Mouse (Mus musculus) embryonic facial prominence, embryonic 10.5 days (tissue): Measurements from ENCODE around the gene Naa60. TPM values are rescaled to one million over a fixed set of nuclear protein-coding genes. Genes with fewer than 3 reads are reported as not detected.
"Not testable (repeated sequence)": the region's sequence is repeated elsewhere in the genome, so short reads cannot be mapped to it uniquely, and the experiment has no call there.

ENCODE experiments used
- DNase-seq: peaks from one replicate; pipeline ENCODE4 v3.0.0-alpha.2; 2017; ENCODE audit warnings: low spot score
- H3K27ac ChIP-seq: fragments of 300-500 bp; sonication (generic); replicated peaks from 2 replicates; pipeline ENCODE4 v1.5.1; 2016; ENCODE audit warnings: mild to moderate bottlenecking
- H3K27me3 ChIP-seq: fragments of 300-500 bp; sonication (generic); replicated peaks from 2 replicates; pipeline ENCODE4 v1.6.1; 2016; ENCODE audit warnings: low read depth, mild to moderate bottlenecking; ENCODE audit not compliant: poor library complexity, severe bottlenecking
- H3K36me3 ChIP-seq: fragments of 300-500 bp; sonication (generic); replicated peaks from 2 replicates; pipeline ENCODE4 v1.6.1; 2016; ENCODE audit warnings: mild to moderate bottlenecking, moderate library complexity
- H3K4me1 ChIP-seq: fragments of 300-500 bp; sonication (generic); 2 replicates; pipeline ENCODE4 v1.6.1; 2016
- H3K4me3 ChIP-seq: fragments of 300-500 bp; sonication (generic); 2 replicates; pipeline ENCODE4 v1.5.1; 2016; ENCODE audit warnings: mild to moderate bottlenecking, moderate library complexity
- H3K9me3 ChIP-seq: fragments of 300-500 bp; sonication (generic); 2 replicates; pipeline ENCODE4 v1.6.1; 2016; ENCODE audit warnings: mild to moderate bottlenecking
- WGBS: fragments of 180-500 bp; shearing (Covaris S2); methylation state at CpG from one replicate; pipeline ENCODE4 v1.1.7; 2016; 5-methylcytosine and 5-hydroxymethylcytosine counted together
- polyA plus RNA-seq: library from polyadenylated mRNA; unstranded; fragments of >200 nt; fragmentation: Nextera tagmentation; extraction: Ambion mirVana; gene quantifications from 2 replicates; pipeline ENCODE4 v1.2.1, GENCODE M21; 2016

The Naa60 gene
- polyA plus RNA-seq, result 54.4 and 56.4 TPM in 2 replicates

DNA sequence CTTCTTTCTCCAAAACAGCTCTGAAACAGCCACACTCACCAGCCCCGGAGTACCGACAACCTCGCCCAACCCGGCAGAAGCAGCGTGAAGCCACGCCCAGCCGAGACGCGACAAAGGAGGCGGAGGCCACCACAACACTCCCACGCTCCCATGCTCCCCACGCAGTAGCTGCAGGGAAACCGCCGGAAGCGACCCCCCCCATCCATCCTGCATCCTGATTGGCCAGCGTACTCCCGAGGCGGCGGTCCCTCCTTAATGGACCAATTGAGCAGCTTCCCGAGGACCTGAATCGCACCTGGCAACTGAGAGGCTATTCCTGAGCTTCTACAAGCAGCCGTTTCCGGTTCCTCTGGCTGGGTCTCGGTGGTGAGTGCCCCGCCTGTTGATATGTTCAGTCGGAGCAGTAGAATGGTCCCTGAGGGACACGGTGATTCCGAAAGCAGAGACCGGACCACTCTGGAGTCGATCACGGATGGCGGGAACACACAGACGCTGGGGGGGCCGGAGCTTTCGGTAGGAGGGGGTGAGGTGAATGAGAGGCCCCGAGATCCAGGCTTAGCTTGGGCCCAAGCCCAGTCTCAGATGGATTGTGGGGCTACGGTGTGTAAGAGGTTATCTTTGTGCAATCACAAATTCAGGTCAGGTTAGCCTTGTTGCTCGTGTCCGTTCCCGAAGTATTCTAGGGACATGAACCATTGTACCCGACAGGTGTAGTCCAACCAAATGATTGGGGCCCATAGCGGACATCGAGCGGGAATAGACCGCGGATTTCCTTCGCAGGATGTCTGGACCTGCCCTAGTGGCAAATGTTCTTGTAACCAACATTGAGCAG, at the start of gene Naa60:
Naa60 (plus strand) TSS at position 160 of the 832 bp plus-strand sequence.
- H3K36me3 ChIP-seq, result peaks cover 28% of the 10 kb centered on the region
- peak within 1 kb of the TSS; percentile 86 for H3K27ac ChIP-seq

DNA sequence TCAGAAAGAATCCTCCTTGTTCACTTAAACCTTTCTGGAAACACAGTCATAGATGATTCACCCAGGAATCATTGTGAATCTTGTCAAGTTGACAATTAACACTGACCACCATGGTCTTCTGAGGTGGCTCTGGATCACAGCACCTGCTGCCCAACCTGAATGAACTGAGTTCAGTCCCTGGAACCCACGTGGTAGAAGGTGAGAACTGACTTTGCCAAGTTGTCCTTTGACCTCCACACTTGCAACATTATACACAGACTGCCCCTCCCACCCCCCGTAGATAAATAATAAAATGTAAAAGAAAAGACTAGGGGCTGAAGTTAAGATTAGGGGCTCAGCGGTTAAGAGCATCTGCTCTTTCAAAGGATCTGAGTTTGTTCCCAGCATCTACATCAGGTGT, 44.2 kb upstream of the Naa60 start:
- no peak overlapping the region for H3K4me3 ChIP-seq
- DNase-seq, result no peak
- H3K36me3 ChIP-seq, result no peaks in the 10 kb centered on the region
- H3K4me1 ChIP-seq, result no peaks in the 10 kb centered on the region
- WGBS, result 61% methylated on average over 3 of the region's 3 CpGs
- no peaks in the 10 kb centered on the region for H3K27me3 ChIP-seq
- no peaks in the 10 kb centered on the region for H3K9me3 ChIP-seq
- H3K27ac ChIP-seq, result no peak overlapping the region

More for the DNA sequence above, at the start of gene Naa60:
- Histone ChIP-seq H3K4me1 (peaks cover 20% of the 10 kb centered on the region), H3K9me3 (no peaks in the 10 kb centered on the region), H3K4me3 (peak within 1 kb of the TSS; percentile 73), H3K27me3 (no peaks in the 10 kb centered on the region)
- 4% methylated on average over 47 of the region's 47 CpGs for WGBS
- DNase-seq, result peak; percentile 97

DNA sequence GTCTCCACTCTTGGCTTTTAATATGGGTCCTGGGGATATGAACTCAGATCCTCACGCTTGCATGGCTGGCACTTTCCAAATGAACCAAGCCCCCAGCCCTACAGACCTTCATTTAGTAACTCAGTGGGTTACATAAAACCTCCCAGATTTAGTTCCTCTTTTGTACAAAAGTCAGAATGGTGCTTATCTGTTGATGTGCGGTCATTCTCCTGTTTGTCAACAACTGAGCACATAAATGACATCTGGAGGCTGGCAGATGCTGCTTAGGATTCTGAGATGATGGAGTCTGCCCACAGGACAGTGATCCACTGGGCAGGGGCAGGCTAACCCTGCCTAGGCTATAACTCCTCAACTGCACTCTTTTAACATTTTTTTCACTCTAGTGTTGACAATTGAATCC, 42.4 kb upstream of the Naa60 start:
- Histone ChIP-seq H3K27ac (no peak overlapping the region), H3K27me3 (no peaks in the 10 kb centered on the region), H3K9me3 (no peaks in the 10 kb centered on the region), H3K36me3 (no peaks in the 10 kb centered on the region), H3K4me1 (no peaks in the 10 kb centered on the region), H3K4me3 (no peak overlapping the region)
- no peak for DNase-seq
- WGBS, result 90% methylated on average over 2 of the region's 2 CpGs

DNA sequence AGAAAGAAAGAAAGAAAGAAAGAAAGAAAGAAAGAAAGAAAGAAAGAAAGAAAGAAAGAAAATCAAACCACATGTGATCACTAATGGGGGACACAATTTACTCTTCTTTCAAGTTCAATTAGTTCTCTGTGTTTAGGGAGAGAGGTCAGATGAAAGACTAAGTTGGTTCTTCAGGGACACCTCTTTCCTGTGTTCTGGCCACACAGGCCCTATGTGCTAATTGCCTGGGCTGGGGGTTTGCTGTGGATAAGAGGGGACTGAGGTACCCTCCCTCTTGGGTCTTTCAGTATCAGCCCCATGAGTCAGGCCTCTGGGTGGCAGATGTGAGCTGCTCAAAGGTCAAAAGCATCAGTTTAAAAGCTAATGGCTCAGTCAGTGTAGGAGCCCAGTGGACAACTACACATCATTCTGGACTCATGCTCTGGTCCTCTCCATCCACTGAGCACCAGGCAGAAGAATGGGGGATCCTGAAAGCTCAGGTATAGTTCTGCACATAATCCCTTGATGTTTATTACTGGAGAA, 41.5 kb upstream of the Naa60 start, which contains the start of gene Olfr15:
Olfr15 (plus strand) TSS at position 291 of the 522 bp plus-strand sequence.
- no peak within 1 kb of the TSS for H3K27ac ChIP-seq
- H3K4me3 ChIP-seq, result no peak within 1 kb of the TSS
- H3K9me3 ChIP-seq, result no peaks in the 10 kb centered on the region
- H3K36me3 ChIP-seq, result no peaks in the 10 kb centered on the region
- no peaks in the 10 kb centered on the region for H3K4me1 ChIP-seq
- no peak for DNase-seq
- H3K27me3 ChIP-seq, result no peaks in the 10 kb centered on the region

DNA sequence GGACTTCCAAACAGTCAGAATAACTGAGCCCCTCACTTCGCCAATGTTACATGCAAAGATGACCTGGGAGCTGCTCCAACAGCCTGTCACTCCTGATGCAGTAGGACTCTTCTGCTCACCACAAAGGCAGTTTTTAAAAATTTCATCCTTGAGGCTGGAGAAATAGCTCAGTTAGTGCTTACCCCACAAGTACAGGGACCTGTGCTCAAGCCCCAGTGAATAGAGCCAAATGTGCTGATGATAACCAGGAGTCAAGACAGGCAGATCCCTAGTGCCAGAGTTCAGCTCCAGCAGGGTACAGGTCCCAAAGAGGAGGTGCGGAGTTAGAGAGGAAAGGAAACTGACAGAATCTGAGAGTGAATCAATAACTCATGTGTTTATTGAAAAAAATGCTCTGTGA, 36.7 kb upstream of the Naa60 start:
- DNase-seq, result no peak
- WGBS, result 83% methylated on average over 2 of the region's 2 CpGs
- Histone ChIP-seq H3K4me3 (no peak overlapping the region), H3K4me1 (no peaks in the 10 kb centered on the region), H3K27ac (no peak overlapping the region), H3K9me3 (no peaks in the 10 kb centered on the region), H3K36me3 (no peaks in the 10 kb centered on the region), H3K27me3 (no peaks in the 10 kb centered on the region)

DNA sequence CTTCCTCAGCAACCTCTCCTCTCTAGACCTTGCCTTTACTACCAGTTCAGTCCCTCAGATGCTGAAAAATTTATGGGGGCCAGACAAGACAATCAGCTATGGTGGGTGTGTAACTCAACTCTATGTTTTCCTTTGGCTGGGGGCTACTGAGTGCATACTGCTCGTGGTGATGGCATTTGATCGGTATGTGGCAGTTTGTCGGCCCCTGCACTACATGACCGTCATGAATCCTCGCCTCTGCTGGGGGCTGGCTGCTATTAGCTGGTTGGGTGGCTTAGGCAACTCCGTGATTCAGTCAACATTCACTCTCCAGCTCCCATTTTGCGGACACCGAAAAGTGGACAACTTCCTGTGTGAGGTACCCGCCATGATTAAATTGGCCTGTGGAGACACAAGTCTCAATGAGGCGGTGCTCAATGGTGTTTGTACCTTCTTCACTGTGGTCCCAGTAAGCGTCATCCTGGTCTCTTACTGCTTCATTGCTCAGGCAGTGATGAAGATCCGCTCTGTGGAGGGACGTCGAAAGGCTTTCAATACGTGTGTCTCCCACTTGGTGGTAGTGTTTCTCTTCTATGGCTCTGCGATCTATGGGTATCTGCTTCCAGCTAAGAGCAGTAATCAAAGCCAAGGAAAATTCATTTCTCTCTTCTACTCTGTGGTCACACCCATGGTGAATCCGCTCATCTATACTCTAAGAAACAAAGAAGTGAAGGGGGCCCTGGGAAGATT, 32.9 kb upstream of the Naa60 start:
- no peak for DNase-seq
- H3K27me3 ChIP-seq, result no peaks in the 10 kb centered on the region
- no peaks in the 10 kb centered on the region for H3K36me3 ChIP-seq
- H3K4me1 ChIP-seq, result no peaks in the 10 kb centered on the region
- WGBS, result 61% methylated on average over 17 of the region's 17 CpGs
- H3K9me3 ChIP-seq, result no peaks in the 10 kb centered on the region
- no peak overlapping the region for H3K4me3 ChIP-seq
- H3K27ac ChIP-seq, result no peak overlapping the region

DNA sequence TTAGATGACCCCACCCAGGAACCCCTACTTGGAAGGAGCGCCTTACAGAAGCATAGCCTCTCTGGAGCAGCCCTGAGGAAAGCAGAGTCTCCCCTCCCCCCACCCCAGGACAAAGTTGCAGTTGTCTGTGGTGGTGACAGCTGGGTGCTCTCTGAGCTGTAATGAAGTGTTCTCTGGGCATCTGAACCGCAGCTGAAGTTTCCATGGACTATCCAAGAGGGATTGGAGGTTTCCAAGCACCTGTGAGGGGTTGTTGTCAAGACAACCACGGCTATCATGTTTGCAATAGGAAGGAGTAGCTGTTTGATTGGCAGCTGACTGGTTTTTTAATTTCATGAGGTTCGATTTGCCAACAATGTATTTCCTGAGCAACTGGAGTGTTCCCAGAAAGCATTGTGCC, 29.2 kb upstream of the Naa60 start:
- H3K36me3 ChIP-seq, result no peaks in the 10 kb centered on the region
- H3K4me3 ChIP-seq, result no peak overlapping the region
- 30% methylated on average over 4 of the region's 4 CpGs for WGBS
- no peak overlapping the region for H3K27ac ChIP-seq
- DNase-seq, result no peak
- H3K9me3 ChIP-seq, result no peaks in the 10 kb centered on the region
- no peaks in the 10 kb centered on the region for H3K27me3 ChIP-seq
- peaks cover 10% of the 10 kb centered on the region for H3K4me1 ChIP-seq

DNA sequence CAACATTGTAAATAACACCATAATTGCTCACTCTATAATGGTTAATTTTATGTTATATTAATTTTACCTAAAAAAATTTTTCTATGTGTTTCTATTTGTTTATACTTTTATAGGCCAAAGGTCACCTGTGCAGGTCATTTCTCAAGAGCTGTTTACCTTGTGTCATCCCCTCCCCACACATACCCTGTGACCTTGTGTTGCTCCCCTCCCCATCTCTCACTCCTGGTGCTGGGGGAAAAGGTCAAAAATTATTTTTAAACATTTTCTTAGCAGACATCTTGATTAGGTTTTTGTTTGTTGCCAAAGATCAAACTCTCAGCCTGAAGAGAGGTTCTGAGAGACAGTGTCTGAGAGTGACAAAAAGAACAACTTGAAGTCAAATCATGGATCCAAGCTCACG, 28.4 kb upstream of the Naa60 start:
- Histone ChIP-seq H3K36me3 (no peaks in the 10 kb centered on the region), H3K4me3 (no peak overlapping the region), H3K9me3 (no peaks in the 10 kb centered on the region), H3K27ac (no peak overlapping the region), H3K4me1 (peaks cover 10% of the 10 kb centered on the region), H3K27me3 (no peaks in the 10 kb centered on the region)
- 70% methylated on average over 1 of the region's 1 CpGs for WGBS
- no peak for DNase-seq

DNA sequence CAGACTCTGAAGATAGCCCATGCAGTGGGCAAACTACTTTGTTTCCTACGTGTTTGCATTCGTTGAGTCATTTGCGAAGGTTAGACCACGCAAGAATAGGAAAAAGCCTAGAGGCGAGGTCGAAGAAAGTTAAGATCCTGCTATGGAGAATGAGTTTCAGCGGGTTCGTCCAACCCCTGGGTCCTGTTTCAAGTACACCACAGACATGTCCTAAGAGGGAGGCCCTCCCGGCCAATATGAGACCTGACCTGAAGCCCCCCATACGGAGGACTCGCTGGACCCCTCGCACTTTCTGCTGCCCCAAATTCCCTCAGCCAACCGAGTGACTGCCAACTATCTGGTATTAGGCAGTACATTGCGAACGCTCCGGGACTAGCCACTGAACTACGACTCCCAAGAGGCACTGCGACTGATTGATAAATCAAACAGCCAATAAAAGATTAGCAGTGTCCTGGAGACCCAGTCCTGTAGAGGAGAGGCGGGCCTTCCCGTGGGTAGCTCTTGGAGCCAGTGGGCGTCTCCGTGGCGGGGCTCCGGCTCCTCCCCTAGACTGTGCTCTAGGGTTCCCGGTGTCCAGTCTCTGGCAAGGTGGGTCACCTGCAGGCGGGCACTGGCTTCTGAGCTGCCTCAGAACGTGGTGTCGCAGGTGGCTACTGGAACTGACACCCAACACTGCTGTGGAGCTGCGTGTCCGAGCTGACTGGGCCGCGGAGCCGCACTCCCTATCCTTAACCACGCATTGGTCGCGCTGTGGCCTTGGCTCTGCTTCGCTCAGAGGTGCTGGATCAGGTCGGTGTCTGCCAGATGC, 25.3 kb upstream of the Naa60 start, which contains the start of gene Zfp174:
Zfp174 (plus strand) TSS at position 558 of the 808 bp plus-strand sequence.
- no peaks in the 10 kb centered on the region for H3K36me3 ChIP-seq
- peak within 1 kb of the TSS; percentile 75 for H3K27ac ChIP-seq
- H3K4me1 ChIP-seq, result peaks cover 10% of the 10 kb centered on the region
- DNase-seq, result peak; percentile 92
- H3K9me3 ChIP-seq, result no peaks in the 10 kb centered on the region
- WGBS, result 4% methylated on average over 38 of the region's 38 CpGs
- no peaks in the 10 kb centered on the region for H3K27me3 ChIP-seq
- H3K4me3 ChIP-seq, result peak within 1 kb of the TSS; percentile 76

DNA sequence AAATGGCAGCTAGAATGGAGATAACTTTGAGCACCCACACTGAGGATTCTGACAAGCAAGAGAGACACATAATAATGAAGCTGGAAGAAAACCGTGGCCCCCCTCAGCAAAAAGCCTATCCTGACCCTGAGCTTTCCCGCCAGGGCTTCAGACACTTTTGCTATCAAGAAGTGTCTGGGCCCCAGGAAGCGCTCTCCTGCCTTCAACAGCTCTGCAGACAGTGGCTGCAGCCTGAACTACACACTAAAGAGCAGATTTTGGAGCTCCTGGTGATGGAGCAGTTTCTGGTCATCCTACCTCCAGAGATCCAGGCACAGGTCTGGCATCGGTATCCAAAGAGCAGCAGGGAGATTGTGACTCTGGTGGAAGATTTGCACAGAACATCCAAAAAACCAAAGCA, 24.3 kb upstream of the Naa60 start:
- WGBS, result 63% methylated on average over 4 of the region's 4 CpGs
- H3K36me3 ChIP-seq, result no peaks in the 10 kb centered on the region
- DNase-seq, result no peak
- no peaks in the 10 kb centered on the region for H3K9me3 ChIP-seq
- H3K27me3 ChIP-seq, result no peaks in the 10 kb centered on the region
- H3K4me1 ChIP-seq, result peaks cover 10% of the 10 kb centered on the region
- no peak overlapping the region for H3K27ac ChIP-seq
- H3K4me3 ChIP-seq, result peak overlapping the region; percentile 76

DNA sequence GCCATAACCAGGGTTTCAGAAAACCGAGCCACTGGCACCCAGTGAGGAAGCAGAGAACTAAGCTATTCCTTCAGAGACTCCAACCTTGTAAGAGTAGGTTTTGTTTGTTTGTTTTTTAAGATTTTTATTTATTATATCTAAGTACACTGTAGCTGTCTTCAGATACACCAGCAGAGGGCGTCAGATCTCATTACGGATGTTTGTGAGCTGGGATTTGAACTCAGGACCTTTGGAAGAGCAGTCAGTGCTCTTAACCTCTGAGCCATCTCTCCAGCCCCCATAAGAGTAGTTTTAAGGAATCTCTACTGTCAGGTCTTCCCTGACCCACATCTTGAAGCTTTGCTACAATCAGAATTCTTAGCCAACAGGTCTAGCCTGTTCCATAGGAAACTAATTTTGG, 23.8 kb upstream of the Naa60 start:
- H3K4me1 ChIP-seq, result peaks cover 10% of the 10 kb centered on the region
- H3K36me3 ChIP-seq, result no peaks in the 10 kb centered on the region
- no peak for DNase-seq
- no peak overlapping the region for H3K4me3 ChIP-seq
- 74% methylated on average over 3 of the region's 3 CpGs for WGBS
- no peaks in the 10 kb centered on the region for H3K9me3 ChIP-seq
- H3K27me3 ChIP-seq, result no peaks in the 10 kb centered on the region
- no peak overlapping the region for H3K27ac ChIP-seq

DNA sequence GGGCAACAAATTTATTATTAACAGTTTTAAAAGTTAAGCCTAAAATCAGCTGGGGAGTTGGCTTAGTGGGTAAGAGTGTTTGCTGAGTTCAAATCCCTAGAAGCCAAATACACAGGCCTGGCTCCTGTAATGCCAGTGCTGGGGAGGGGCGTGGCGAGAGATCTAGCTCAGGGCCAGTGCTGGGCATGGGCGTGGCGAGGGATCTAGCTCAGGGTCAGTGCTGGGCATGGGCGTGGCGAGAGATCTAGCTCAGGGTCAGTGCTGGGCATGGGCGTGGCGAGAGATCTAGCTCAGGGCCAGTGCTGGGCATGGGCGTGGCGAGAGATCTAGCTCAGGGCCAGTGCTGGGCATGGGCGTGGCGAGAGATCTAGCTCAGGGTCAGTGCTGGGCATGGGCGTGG, 20.9 kb upstream of the Naa60 start:
- H3K36me3 ChIP-seq, DNase-seq, H3K27me3 ChIP-seq, H3K9me3 ChIP-seq, H3K4me1 ChIP-seq, H3K27ac ChIP-seq, H3K4me3 ChIP-seq: not testable (repeated sequence)
- WGBS, result 90% methylated on average over 13 of the region's 13 CpGs
